In genomic region chr17:31071421-31072301, GRCm38 (mm10) we compare ENCODE assay signal across 9 mouse cellular contexts. TPM values are rescaled to one million over a fixed set of nuclear protein-coding genes. Genes with fewer than 3 reads are reported as not detected.
DNase-seq lines count a peak whose midpoint lies in the region; ATAC-seq lines count a peak whose summit lies in the region.
"Had no signal": no experiment of that assay in that cellular context is flagged by ENCODE, and none has a peak within 500 bp of the region (broad histone marks: within the 10 kb centered on the region; RNA-seq: fewer than 3 reads in every experiment).

No protein-coding gene starts in this region.

- no peak overlapping the region for H3K4me3 ChIP-seq in heart, embryonic 15.5 days

- H3K36me3 ChIP-seq in heart, embryonic 15.5 days, result no peaks in the 10 kb centered on the region

- H3K27ac ChIP-seq in heart, embryonic 15.5 days, result peak overlapping the region; percentile 75

- 27% methylated on average over 18 of the region's 18 CpGs for WGBS in heart, embryonic 15.5 days

- intact Hi-C loops in gastrocnemius, postnatal 14 days (cut with DNase I; ENCODE audit: low total_unique reads), result no loop called here

- peak overlapping the region; percentile 40 for H3K4me2 ChIP-seq in heart, embryonic 15.5 days

- no peaks in the 10 kb centered on the region for H3K9me3 ChIP-seq in heart, embryonic 15.5 days (replicated peaks)

- peak; percentile 29 for DNase-seq in gastrocnemius, postnatal 14 days
- no peak for DNase-seq in gastrocnemius, adult 8-10 months (ENCODE audit: low spot score in 2 of 2)
- peak; percentile 75 to 81 for DNase-seq in cerebellum, postnatal 14 days
- no peak for DNase-seq in embryo, embryonic 9.5 days (ENCODE audit: extremely low spot score)
- no peak for DNase-seq in adrenal gland, postnatal 36 days
- DNase-seq in right cerebral cortex, postnatal 36 days (ENCODE audit: low spot score in 2 of 2), result no peak

- H3K27me3 ChIP-seq in heart, embryonic 15.5 days, result no peaks in the 10 kb centered on the region

- H3K9ac ChIP-seq in heart, embryonic 15.5 days, result no peak overlapping the region; the same call in 1 of the 2 replicates

- peaks cover 80% of the 10 kb centered on the region for H3K4me1 ChIP-seq in heart, embryonic 15.5 days (replicated peaks)

- ATAC-seq in heart, embryonic 15.5 days (replicated peaks; ENCODE audit: insufficient number of reproducible peaks, insufficient read depth, low FRiP score, low read depth), result peak; percentile 19
- peak; percentile 51 for ATAC-seq in megakaryocyte progenitor cell, adult 5-6 weeks (replicated peaks; ENCODE audit: poor library complexity)

RNA-seq across cellular contexts. Expression of gene Abcg1, which starts 14.2 kb away (rescaled TPM):
- total RNA-seq in gastrocnemius, postnatal 14 days (2021), result 1 to 10 TPM; 4.9 to 6.6 TPM
- total RNA-seq in gastrocnemius, adult 8-10 months (2022), result 1 to 10 TPM; 1.2 to 1.8 (median 1.5) TPM
- 10.4 and 12.1 TPM in 2 replicates for polyA plus RNA-seq in heart, embryonic 15.5 days (2015; fragmentation: Nextera tagmentation; extraction: Ambion mirVana)
- total RNA-seq in megakaryocyte progenitor cell, adult 5-6 weeks (2015), result 6.2 and 8.3 TPM in 2 replicates
- total RNA-seq in megakaryocyte progenitor cell, adult 5-6 weeks (2017), result 10.6 and 11.3 TPM in 2 replicates
- 10 to 100 TPM; 10.0 to 12.7 TPM for total RNA-seq in adrenal gland, postnatal 36 days (2021)

RNA-seq across cellular contexts. Expression of gene Tff3, which starts 57.8 kb away (rescaled TPM):
- total RNA-seq in gastrocnemius, postnatal 14 days (2021), result not detected
- total RNA-seq in gastrocnemius, adult 8-10 months (2022), result not detected
- polyA plus RNA-seq in heart, embryonic 15.5 days (2015; fragmentation: Nextera tagmentation; extraction: Ambion mirVana), result 0.43 TPM in 1 of 2 replicates, not detected in the other
- not detected in 2 replicates for total RNA-seq in megakaryocyte progenitor cell, adult 5-6 weeks (2015)
- not detected in 2 replicates for total RNA-seq in megakaryocyte progenitor cell, adult 5-6 weeks (2017)
- total RNA-seq in adrenal gland, postnatal 36 days (2021), result not detected
- polyA plus RNA-seq: C2C12 had no signal

Comparison
In these comparisons a context has a peak if more than half of its experiments do, and no peak if none do; other contexts are left out.
1. DNase-seq: peak in gastrocnemius, postnatal 14 days (single experiment) and cerebellum, postnatal 14 days (2 of 2); none in gastrocnemius, adult 8-10 months (0 of 2), embryo, embryonic 9.5 days (single experiment), adrenal gland, postnatal 36 days (0 of 2) and right cerebral cortex, postnatal 36 days (0 of 2).